27 mouse cellular contexts compared by ENCODE assay signal in the genomic region with DNA sequence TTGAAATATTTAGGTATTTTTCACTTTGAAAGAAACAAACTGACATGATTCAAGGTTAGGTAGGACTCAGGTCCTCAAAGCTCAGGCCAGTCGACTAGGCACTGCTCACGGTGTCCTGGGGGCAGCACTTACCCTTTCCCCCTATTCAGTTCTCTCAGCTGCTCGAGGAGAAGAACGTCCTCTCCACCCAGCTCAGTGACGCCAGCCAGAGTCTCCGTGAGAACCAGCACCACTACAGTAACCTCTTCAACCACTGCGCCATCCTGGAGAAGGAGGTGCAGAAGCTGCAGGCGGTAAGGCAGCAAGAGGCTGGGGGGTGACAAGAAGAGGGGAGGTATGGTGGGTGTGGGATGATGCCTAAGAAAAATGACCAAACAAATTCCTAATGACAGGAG. TPM values are rescaled to one million over a fixed set of nuclear protein-coding genes. Genes with fewer than 3 reads are reported as not detected.
"Had no signal": no experiment of that assay in that cellular context is flagged by ENCODE, and none has a peak within 500 bp of the region (broad histone marks: within the 10 kb centered on the region; RNA-seq: fewer than 3 reads in every experiment).

No protein-coding gene starts in this region.

- DNase-seq: cerebellum, adult 8-10 months; cerebellum, adult 9-10 months; cerebellum, adult 9-11 months; cerebellum, postnatal 10 days; cerebellum, postnatal 14 days; cerebellum, postnatal 25 days; cerebellum, postnatal 36 days; embryo, embryonic 11 days; forebrain, postnatal 0 days; gastrocnemius, adult 2 months; gastrocnemius, postnatal 10 days; gastrocnemius, postnatal 14 days; gastrocnemius, postnatal 25 days; gastrocnemius, postnatal 36 days; heart, adult 18-20 months had no signal

- H3K27me3 ChIP-seq: embryonic facial prominence, embryonic 12.5 days; embryonic facial prominence, embryonic 13.5 days; embryonic facial prominence, embryonic 15.5 days; forebrain, embryonic 12.5 days; forebrain, embryonic 13.5 days; forebrain, embryonic 15.5 days had no signal

- H3K4me3 ChIP-seq: embryonic facial prominence, embryonic 10.5 days; embryonic facial prominence, embryonic 12.5 days; embryonic facial prominence, embryonic 13.5 days; embryonic facial prominence, embryonic 15.5 days; erythroblast, embryonic 14.5 days; forebrain, embryonic 10.5 days; forebrain, embryonic 12.5 days; forebrain, embryonic 13.5 days; forebrain, embryonic 15.5 days; gastrocnemius, adult 2 months; heart, adult 2 months had no signal

- H3K4me2 ChIP-seq: embryonic facial prominence, embryonic 12.5 days; embryonic facial prominence, embryonic 13.5 days; embryonic facial prominence, embryonic 15.5 days; forebrain, embryonic 12.5 days; forebrain, embryonic 13.5 days; forebrain, embryonic 15.5 days had no signal

- H3K9ac ChIP-seq: embryonic facial prominence, embryonic 12.5 days; embryonic facial prominence, embryonic 13.5 days; embryonic facial prominence, embryonic 15.5 days; forebrain, embryonic 12.5 days; forebrain, embryonic 13.5 days; forebrain, embryonic 15.5 days; forebrain, postnatal 0 days had no signal

- H3K27ac ChIP-seq: embryonic facial prominence, embryonic 10.5 days; embryonic facial prominence, embryonic 12.5 days; embryonic facial prominence, embryonic 13.5 days; embryonic facial prominence, embryonic 15.5 days; forebrain, embryonic 10.5 days; forebrain, embryonic 12.5 days; forebrain, embryonic 13.5 days; forebrain, embryonic 15.5 days; gastrocnemius, adult 2 months; heart, adult 2 months had no signal

- H3K9me3 ChIP-seq: embryonic facial prominence, embryonic 10.5 days; embryonic facial prominence, embryonic 12.5 days; embryonic facial prominence, embryonic 13.5 days; embryonic facial prominence, embryonic 15.5 days; forebrain, embryonic 10.5 days; forebrain, embryonic 12.5 days; forebrain, embryonic 13.5 days; forebrain, embryonic 15.5 days had no signal

- H3K4me1 ChIP-seq: embryonic facial prominence, embryonic 10.5 days; embryonic facial prominence, embryonic 12.5 days; embryonic facial prominence, embryonic 15.5 days; forebrain, embryonic 10.5 days; forebrain, embryonic 12.5 days; forebrain, embryonic 13.5 days; forebrain, embryonic 15.5 days had no signal

RNA-seq across cellular contexts. Expression of gene Eaf2, which starts 53.3 kb away (rescaled TPM):
- total RNA-seq: common myeloid progenitor, adult 5-6 weeks; gastrocnemius, postnatal 36 days; granulocyte monocyte progenitor cell, adult 5-6 weeks had no signal
